Mouse (Mus musculus): ENCODE results near the gene Trim2. TPM values are rescaled to one million over a fixed set of nuclear protein-coding genes. Genes with fewer than 3 reads are reported as not detected.

Trim2 gene
- total RNA-seq, 1 experiment from 2014 or later: 3.0 TPM

- ATAC-seq (replicated peaks; ENCODE audit: low read depth, poor library complexity, severe bottlenecking): peak; percentile 89
Observed at GRCm38 (mm10) chr3:84125704-84126289, 180.9 kb downstream of the Trim2 start.

GRCm38 (mm10) chr3:84123461-84123860, 183.2 kb downstream of the Trim2 start:
- ATAC-seq (replicated peaks; ENCODE audit: low read depth, poor library complexity, severe bottlenecking): no peak

GRCm38 (mm10) chr3:84118718-84119117, 188.0 kb downstream of the Trim2 start:
- no peak for ATAC-seq (replicated peaks; ENCODE audit: low read depth, poor library complexity, severe bottlenecking)

GRCm38 (mm10) chr3:84118178-84118577, 188.5 kb downstream of the Trim2 start:
- no peak for ATAC-seq (replicated peaks; ENCODE audit: low read depth, poor library complexity, severe bottlenecking)

Other genes with a start within 250 kb of the Trim2 start
- gene Mnd1, start 151.1 kb downstream of the Trim2 start, total RNA-seq (2017): 16.3 and 45.1 TPM in 2 replicates
- 0.87 TPM in 1 of 2 replicates, not detected in the other for gene Gm6525, start 132.8 kb downstream of the Trim2 start, total RNA-seq (2017)
- gene Fhdc1, start 173.6 kb upstream of the Trim2 start, total RNA-seq (2017): 0.64 and 1.0 TPM in 2 replicates